Mouse (Mus musculus): ENCODE data around the gene Ddx54.
A peak's percentile ranks its signal among the peaks of the same experiment; 100 is the strongest.

The Ddx54 gene

GRCm38 (mm10) chr5:120645851-120646250 is 33.3 kb downstream of the Ddx54 start:
- peak; percentile 27 for DNase-seq (ENCODE audit: low spot score)

GRCm38 (mm10) chr5:120647361-120647760 is 34.8 kb downstream of the Ddx54 start:
- no peak for DNase-seq (ENCODE audit: low spot score)

- DNase-seq (ENCODE audit: low spot score): no peak
Measured at GRCm38 (mm10) chr5:120647814-120648491, 35.4 kb downstream of the Ddx54 start.

- DNase-seq (ENCODE audit: low spot score): peak; percentile 49
Measured at GRCm38 (mm10) chr5:120648569-120649373, 36.2 kb downstream of the Ddx54 start, which contains the start of gene Rasal1. Rasal1 (plus strand) TSS chr5:120648812.

- DNase-seq (ENCODE audit: low spot score): no peak
Measured at GRCm38 (mm10) chr5:120649374-120649933, 36.9 kb downstream of the Ddx54 start.

- no peak for DNase-seq (ENCODE audit: low spot score)
Measured at GRCm38 (mm10) chr5:120649938-120650337, 37.4 kb downstream of the Ddx54 start.

- no peak for DNase-seq (ENCODE audit: low spot score)
Measured at GRCm38 (mm10) chr5:120651230-120651629, 38.7 kb downstream of the Ddx54 start.

GRCm38 (mm10) chr5:120652915-120653701 is 40.6 kb downstream of the Ddx54 start:
- no peak for DNase-seq (ENCODE audit: low spot score)

- no peak for DNase-seq (ENCODE audit: low spot score)
Measured at GRCm38 (mm10) chr5:120653873-120654272, 41.3 kb downstream of the Ddx54 start.

- DNase-seq (ENCODE audit: low spot score): no peak
Measured at GRCm38 (mm10) chr5:120656281-120656751, 43.8 kb downstream of the Ddx54 start.

- DNase-seq (ENCODE audit: low spot score): no peak
Measured at GRCm38 (mm10) chr5:120660816-120661215, 48.3 kb downstream of the Ddx54 start.

GRCm38 (mm10) chr5:120664888-120665287 is 52.3 kb downstream of the Ddx54 start:
- DNase-seq (ENCODE audit: low spot score): no peak

GRCm38 (mm10) chr5:120668761-120669160 is 56.2 kb downstream of the Ddx54 start:
- DNase-seq (ENCODE audit: low spot score): no peak

- DNase-seq (ENCODE audit: low spot score): no peak
Measured at GRCm38 (mm10) chr5:120670132-120670531, 57.6 kb downstream of the Ddx54 start.

GRCm38 (mm10) chr5:120671865-120672264 is 59.3 kb downstream of the Ddx54 start:
- DNase-seq (ENCODE audit: low spot score): no peak

- peak; percentile 72 for DNase-seq (ENCODE audit: low spot score)
Measured at GRCm38 (mm10) chr5:120673626-120674025, 61.1 kb downstream of the Ddx54 start.

- DNase-seq (ENCODE audit: low spot score): peak; percentile 42
Measured at GRCm38 (mm10) chr5:120674229-120675145, 61.9 kb downstream of the Ddx54 start.

GRCm38 (mm10) chr5:120677516-120677915 is 65.0 kb downstream of the Ddx54 start:
- no peak for DNase-seq (ENCODE audit: low spot score)
